Mouse (Mus musculus): ENCODE measurements around the gene Slc9a3r1.

Slc9a3r1 gene

DNA sequence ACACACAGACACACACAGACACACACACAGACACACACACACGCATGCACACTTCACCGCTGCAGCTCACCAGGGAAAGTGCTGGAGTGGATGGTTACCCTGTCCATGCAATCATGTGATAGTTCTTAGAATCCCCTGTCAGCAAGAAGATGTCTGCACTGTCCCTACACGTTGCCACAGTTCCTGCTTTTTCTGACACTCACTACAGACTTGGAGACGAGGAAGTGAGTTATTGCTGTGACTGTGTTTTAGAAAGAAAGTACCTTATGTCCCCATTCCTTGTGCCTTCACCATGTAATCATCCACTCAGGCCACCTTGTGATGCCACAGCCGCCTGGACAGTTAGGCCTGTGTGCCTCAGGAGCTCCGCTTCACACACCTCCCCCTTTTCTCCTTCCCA, 26.2 kb downstream of the Slc9a3r1 start:
- DNase-seq (ENCODE audit: low read depth, low spot score) = no peak

- DNase-seq (ENCODE audit: low read depth, low spot score) = peak; percentile 37
These were observed 29.0 kb downstream of the Slc9a3r1 start for GRCm38 (mm10) chr11:115192180-115192579.

DNA sequence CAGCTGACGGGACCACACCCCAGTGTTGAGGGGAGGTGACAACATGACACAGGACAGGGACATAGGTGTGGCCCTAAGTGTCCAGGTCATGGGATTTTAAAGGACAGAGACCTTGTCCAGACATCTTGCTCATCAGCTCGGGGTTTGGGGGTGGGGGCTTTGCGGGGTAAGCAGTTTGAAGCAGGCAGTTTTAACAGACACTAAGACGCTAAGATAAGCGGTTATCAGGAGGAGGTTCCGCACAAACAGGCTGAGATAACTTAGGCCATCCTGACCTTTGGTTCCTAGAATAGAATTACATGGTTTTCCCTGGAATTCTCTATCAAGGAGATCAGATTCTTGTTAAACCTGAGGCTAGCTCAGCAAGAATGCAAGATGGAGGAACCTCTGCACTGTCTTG, 31.6 kb downstream of the Slc9a3r1 start:
- DNase-seq (ENCODE audit: low read depth, low spot score) = no peak

- no peak for DNase-seq (ENCODE audit: low read depth, low spot score)
These were observed 32.8 kb downstream of the Slc9a3r1 start for GRCm38 (mm10) chr11:115195933-115196332.

DNA sequence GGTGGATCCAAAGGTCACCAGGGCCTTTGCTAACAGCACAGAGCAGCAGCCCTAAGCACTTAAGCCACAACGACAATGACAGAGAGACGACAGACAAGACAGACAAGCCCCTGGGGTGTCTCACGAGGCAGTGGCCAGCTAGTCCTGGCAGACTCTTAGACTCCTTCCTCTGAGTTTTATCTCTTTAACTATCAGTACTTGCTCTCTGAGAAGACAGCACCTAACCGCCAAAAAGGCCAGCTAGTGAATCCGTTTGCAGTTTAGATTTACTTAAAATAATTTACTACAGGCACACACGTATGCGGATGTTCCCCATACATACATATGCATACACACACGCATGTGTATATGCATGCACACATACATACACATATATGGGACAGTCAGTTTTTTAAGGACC, 34.4 kb downstream of the Slc9a3r1 start:
- no peak for DNase-seq (ENCODE audit: low read depth, low spot score)

DNA sequence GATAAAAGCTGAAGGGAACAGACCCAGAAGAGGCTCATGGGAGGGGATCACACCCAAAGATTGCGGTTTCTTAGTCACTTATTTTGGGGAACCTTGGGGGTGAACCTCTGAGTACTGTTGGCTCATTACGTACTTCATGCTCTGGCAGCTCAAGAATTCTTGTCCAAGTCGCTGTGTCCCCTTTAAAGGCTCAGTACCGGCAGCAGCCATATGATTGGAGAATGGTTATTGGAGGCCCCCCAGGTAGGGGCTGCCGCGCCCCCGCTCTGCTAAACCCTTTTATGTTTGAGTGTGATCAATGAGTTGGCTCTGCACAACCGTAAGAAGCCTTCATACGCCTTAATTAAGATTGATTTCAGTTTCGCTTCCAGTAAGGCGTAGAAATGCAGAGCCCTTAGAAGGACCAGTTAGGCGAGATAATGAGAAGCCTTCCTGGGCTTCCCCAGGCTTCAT, 35.8 kb downstream of the Slc9a3r1 start:
- peak; percentile 62 for DNase-seq (ENCODE audit: low read depth, low spot score)

- DNase-seq (ENCODE audit: low read depth, low spot score) = no peak
These were observed 37.4 kb downstream of the Slc9a3r1 start for GRCm38 (mm10) chr11:115200520-115200919.

- peak; percentile 91 for DNase-seq (ENCODE audit: low read depth, low spot score)
These were observed 39.2 kb downstream of the Slc9a3r1 start for GRCm38 (mm10) chr11:115202316-115202715.

- no peak for DNase-seq (ENCODE audit: low read depth, low spot score)
These were observed 39.6 kb downstream of the Slc9a3r1 start for GRCm38 (mm10) chr11:115202756-115203155.

GRCm38 (mm10) chr11:115208126-115208525, 45.0 kb downstream of the Slc9a3r1 start:
- DNase-seq (ENCODE audit: low read depth, low spot score) = no peak

GRCm38 (mm10) chr11:115208776-115209732, 45.9 kb downstream of the Slc9a3r1 start:
- DNase-seq (ENCODE audit: low read depth, low spot score) = no peak

- no peak for DNase-seq (ENCODE audit: low read depth, low spot score)
These were observed 46.8 kb downstream of the Slc9a3r1 start for GRCm38 (mm10) chr11:115209958-115210357.

DNA sequence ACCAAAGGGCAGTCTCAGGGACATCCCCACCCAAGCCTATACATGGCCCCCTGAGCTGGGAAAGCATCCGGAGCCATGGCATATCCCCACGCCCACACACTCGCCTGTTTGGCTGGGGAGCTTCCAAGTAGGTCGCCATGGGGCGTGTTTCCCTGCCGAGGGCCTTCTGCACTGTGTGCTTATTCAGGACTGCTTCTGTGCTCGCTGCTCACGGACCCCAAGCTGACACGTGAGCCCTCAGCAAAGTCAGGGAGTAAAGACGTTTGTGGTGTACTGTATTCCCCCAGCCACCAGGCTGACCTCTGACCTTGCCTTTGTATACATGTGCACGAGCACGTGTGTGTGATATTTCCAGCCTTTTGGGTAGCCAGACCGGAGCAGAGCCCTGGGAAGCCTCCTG, 49.0 kb downstream of the Slc9a3r1 start:
- DNase-seq (ENCODE audit: low read depth, low spot score) = no peak

- DNase-seq (ENCODE audit: low read depth, low spot score) = no peak
These were observed 52.0 kb downstream of the Slc9a3r1 start for GRCm38 (mm10) chr11:115215123-115215522.

GRCm38 (mm10) chr11:115217439-115218410, 54.6 kb downstream of the Slc9a3r1 start:
- DNase-seq (ENCODE audit: low read depth, low spot score) = no peak

- DNase-seq (ENCODE audit: low read depth, low spot score) = no peak
These were observed 56.1 kb downstream of the Slc9a3r1 start for GRCm38 (mm10) chr11:115219263-115219662.

DNA sequence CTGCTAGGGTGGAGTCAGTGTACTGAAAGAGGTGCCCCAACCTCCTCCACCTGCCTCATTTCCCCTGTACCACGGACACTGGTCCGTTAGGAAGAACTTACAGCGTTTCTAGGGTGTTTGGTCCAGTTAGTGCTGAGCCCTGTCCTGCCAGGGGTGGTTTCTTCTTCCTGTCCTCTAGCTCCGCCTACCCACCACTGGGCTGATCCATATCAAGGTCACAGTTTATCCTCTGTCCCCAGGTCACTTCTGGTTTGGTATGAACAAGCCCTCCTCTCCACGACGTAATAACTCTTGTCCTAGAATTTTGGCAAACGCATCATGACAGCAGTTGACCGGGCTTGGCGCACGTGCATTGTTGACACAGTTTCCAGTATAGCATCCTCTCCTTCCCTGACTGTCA, 56.5 kb downstream of the Slc9a3r1 start:
- DNase-seq (ENCODE audit: low read depth, low spot score) = no peak

GRCm38 (mm10) chr11:115222077-115222476, 58.9 kb downstream of the Slc9a3r1 start:
- DNase-seq (ENCODE audit: low read depth, low spot score) = no peak

DNA sequence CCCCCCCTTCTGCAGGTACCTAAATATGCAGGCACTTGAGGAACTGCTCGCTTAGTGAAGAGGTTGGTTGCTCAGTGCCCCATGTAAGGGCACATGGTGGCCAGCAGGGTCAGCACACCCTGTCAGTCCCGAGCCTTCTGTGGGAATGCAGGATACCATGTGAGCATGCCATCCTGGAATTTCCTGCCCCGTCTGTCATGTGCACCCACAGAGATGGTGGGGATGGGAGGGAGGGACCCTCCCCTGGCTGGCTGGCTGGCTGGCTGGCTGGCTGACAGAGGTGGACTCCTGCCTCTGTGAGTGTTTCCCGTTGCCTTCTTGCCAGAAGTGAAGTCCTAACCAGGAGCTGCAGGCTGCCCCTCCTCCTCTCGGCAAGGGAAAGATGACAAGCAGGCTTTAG, 59.4 kb downstream of the Slc9a3r1 start:
- no peak for DNase-seq (ENCODE audit: low read depth, low spot score)

- DNase-seq (ENCODE audit: low read depth, low spot score) = peak; percentile 25
These were observed 60.3 kb downstream of the Slc9a3r1 start for GRCm38 (mm10) chr11:115223451-115223850.

DNA sequence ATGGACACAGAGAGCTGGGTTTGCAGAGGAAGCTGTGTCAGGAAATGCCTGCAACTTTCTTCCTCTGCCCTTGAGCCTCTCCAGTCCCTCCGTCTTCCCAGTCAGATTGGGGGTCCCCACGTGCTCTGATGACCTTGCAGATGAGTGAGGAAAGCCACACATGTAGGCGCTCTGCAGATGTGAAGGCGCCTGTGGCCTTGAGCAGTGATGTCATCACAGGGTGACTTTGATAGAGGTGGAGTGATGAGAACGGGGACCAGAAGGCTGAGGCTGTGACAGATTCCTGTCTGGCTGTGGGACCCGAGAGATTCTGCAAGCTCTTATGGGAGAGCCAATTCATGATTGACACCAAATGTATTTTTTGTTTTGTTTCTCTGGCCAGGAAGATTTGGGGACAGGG, 60.7 kb downstream of the Slc9a3r1 start:
- no peak for DNase-seq (ENCODE audit: low read depth, low spot score)

DNA sequence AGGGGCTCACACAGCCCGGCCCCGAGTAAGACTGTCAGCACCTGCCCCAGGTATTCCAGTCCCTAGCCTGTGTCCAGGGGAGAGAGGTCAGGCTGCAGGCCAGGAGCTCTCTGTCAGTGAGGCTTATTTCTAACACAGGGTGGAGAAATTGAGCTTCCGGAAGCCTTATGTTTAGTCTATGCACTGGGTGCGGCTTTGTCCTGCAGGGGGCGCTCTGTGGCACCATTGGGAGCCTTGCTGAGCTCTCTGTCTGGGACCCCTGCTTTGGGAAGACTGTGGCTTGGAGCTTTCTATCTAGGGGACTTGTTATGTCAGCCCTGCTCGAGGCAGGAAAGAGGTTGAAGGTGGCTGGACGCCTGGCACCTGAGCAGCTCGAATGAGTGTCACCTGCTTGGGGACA, 61.7 kb downstream of the Slc9a3r1 start:
- DNase-seq (ENCODE audit: low read depth, low spot score) = peak; percentile 81

All from CD4-positive, CD25-positive, alpha-beta regulatory T cell, adult 2 months (primary cell).